Mouse (Mus musculus) neural tube, embryonic 11.5 days (tissue): ENCODE results near the gene Tmem104. TPM values are rescaled to one million over a fixed set of nuclear protein-coding genes. Genes with fewer than 3 reads are reported as not detected.
A peak's percentile ranks its signal among the peaks of the same experiment; 100 is the strongest.

Source experiments
- ATAC-seq: fragments of 200-750 bp; cut with Nextera tagmentation; 2 replicates; pipeline ENCODE4 v1.8.0; 2017; ENCODE audit warnings: moderate number of reproducible peaks, mild to moderate bottlenecking, moderate TSS enrichment, moderate library complexity; ENCODE audit not compliant: insufficient read depth, low FRiP score, low TSS enrichment
- DNase-seq: peaks from one replicate; pipeline ENCODE4 v3.0.0-alpha.2; 2015; ENCODE audit warnings: low spot score
- H3K27ac ChIP-seq: fragments of 300-500 bp; sonication (generic); 2 replicates; pipeline ENCODE4 v1.5.1; 2014; ENCODE audit warnings: low read depth, mild to moderate bottlenecking, low read length
- H3K27me3 ChIP-seq: fragments of 300-500 bp; sonication (generic); 2 replicates; pipeline ENCODE4 v1.6.1; 2014; ENCODE audit warnings: mild to moderate bottlenecking, low read length, mixed read lengths; ENCODE audit not compliant: control insufficient read depth, insufficient read depth
- H3K36me3 ChIP-seq: fragments of 300-500 bp; sonication (generic); 2 replicates; pipeline ENCODE4 v1.6.1; 2014; ENCODE audit warnings: mild to moderate bottlenecking, low read length, moderate library complexity, mixed read lengths; ENCODE audit not compliant: control insufficient read depth, insufficient read depth
- H3K4me1 ChIP-seq: fragments of 300-500 bp; sonication (generic); 2 replicates; pipeline ENCODE4 v1.6.1; 2014; ENCODE audit warnings: low read length, mixed read lengths; ENCODE audit not compliant: control insufficient read depth, insufficient read depth
- H3K4me2 ChIP-seq: fragments of 300-500 bp; sonication (generic); 2 replicates; pipeline ENCODE4 v1.6.1; 2014; ENCODE audit warnings: low read depth, mild to moderate bottlenecking, moderate library complexity
- H3K4me3 ChIP-seq: fragments of 300-500 bp; sonication (generic); 2 replicates; pipeline ENCODE4 v1.5.1; 2014; ENCODE audit warnings: low read depth, low read length
- H3K9ac ChIP-seq: fragments of 300-500 bp; sonication (generic); 2 replicates; pipeline ENCODE4 v1.6.1; 2014; ENCODE audit warnings: mild to moderate bottlenecking, low read length
- H3K9me3 ChIP-seq: fragments of 300-500 bp; sonication (generic); 2 replicates; pipeline ENCODE4 v1.6.1; 2016; ENCODE audit warnings: low read length; ENCODE audit not compliant: control insufficient read depth
- WGBS: fragments of 180-500 bp; shearing (Covaris S2); extraction: QIAGEN DNeasy Blood & Tissue Kit; methylation state at CpG from one replicate; pipeline ENCODE4 v1.1.7; 2014; 5-methylcytosine and 5-hydroxymethylcytosine counted together
- polyA plus RNA-seq: library from polyadenylated mRNA; unstranded; fragments of >200 nt; fragmentation: Nextera tagmentation; extraction: Ambion mirVana; gene quantifications from 2 replicates; pipeline ENCODE4 v1.2.1, GENCODE M21; 2014

Gene Tmem104
- polyA plus RNA-seq = 8.8 and 11.0 TPM in 2 replicates

GRCm38 (mm10) chr11:115187224-115187639, at the start of gene Tmem104:
Gene Tmem104 (plus strand): TSS chr11:115187487.
- peak; percentile 89 for ATAC-seq

GRCm38 (mm10) chr11:115138597-115139262, 48.6 kb upstream of the Tmem104 start:
- DNase-seq (no peak), ATAC-seq (no peak)
- Histone ChIP-seq H3K27ac (no peak overlapping the region), H3K9ac (no peak overlapping the region), H3K36me3 (no peaks in the 10 kb centered on the region), H3K4me3 (no peak overlapping the region), H3K27me3 (no peaks in the 10 kb centered on the region), H3K4me1 (no peaks in the 10 kb centered on the region), H3K4me2 (no peak overlapping the region), H3K9me3 (no peaks in the 10 kb centered on the region)
- WGBS = 89% methylated on average over 5 of the region's 5 CpGs

More at GRCm38 (mm10) chr11:115187224-115187639, at the start of gene Tmem104:
- peak; percentile 99 for DNase-seq
- peak within 1 kb of the TSS; percentile 65 for H3K9ac ChIP-seq
- peak within 1 kb of the TSS; percentile 56; the same call in 1 of the 2 replicates for H3K27ac ChIP-seq
- H3K4me3 ChIP-seq = peak within 1 kb of the TSS; percentile 54
- no peaks in the 10 kb centered on the region for H3K27me3 ChIP-seq
- under 1% methylated on average over 39 of the region's 39 CpGs for WGBS
- H3K4me2 ChIP-seq = peak within 1 kb of the TSS; percentile 86
- no peaks in the 10 kb centered on the region for H3K36me3 ChIP-seq
- H3K9me3 ChIP-seq = no peaks in the 10 kb centered on the region
- H3K4me1 ChIP-seq = peaks cover 9% of the 10 kb centered on the region

DNA sequence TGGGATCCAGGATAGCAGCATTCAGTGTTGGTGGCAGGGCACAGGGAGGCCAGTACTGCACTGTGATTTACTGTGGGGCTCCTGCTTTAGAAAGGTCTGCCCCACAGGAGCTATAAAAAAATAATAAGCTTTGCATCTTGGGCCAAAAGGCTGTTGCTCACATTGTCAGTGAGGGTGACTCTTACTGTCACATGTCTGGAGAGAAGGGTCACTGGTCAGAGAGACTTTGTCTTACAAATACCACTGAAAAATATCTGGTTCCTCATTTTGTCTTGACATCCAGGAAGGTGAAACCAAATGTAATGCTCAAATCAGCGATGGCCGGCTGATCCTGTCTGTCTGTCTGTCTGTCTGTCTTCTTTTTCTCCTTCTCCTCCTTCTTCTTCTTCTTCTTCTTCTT, 45.3 kb upstream of the Tmem104 start:
- Histone ChIP-seq H3K9me3 (no peaks in the 10 kb centered on the region), H3K27me3 (no peaks in the 10 kb centered on the region), H3K4me3 (no peak overlapping the region), H3K4me2 (no peak overlapping the region), H3K27ac (no peak overlapping the region), H3K4me1 (no peaks in the 10 kb centered on the region), H3K36me3 (no peaks in the 10 kb centered on the region), H3K9ac (no peak overlapping the region)
- WGBS = 88% methylated on average over 2 of the region's 2 CpGs
- DNase-seq (no peak), ATAC-seq (no peak)

DNA sequence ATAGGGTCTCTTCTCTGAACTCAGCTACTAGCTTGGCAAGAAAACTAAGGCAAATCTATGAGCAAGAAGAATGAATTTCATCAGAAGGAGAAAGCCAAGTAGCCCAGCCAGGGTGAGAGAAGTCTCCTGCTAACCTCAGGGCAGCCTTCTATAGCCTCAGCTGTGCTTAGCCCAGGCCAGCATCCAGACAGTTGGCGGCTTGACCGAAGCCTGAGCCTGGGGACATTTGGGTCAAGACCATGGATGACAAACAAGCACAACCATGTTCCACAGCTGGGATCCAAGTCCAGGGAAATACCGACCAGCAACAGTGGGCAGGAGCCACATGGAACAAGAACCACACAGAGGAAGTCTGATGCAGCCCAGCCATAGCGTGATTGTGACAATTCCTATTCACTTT, 39.5 kb upstream of the Tmem104 start:
- Histone ChIP-seq H3K9me3 (no peaks in the 10 kb centered on the region), H3K4me3 (no peak overlapping the region), H3K4me1 (no peaks in the 10 kb centered on the region), H3K4me2 (no peak overlapping the region), H3K36me3 (no peaks in the 10 kb centered on the region), H3K9ac (no peak overlapping the region), H3K27ac (no peak overlapping the region), H3K27me3 (no peaks in the 10 kb centered on the region)
- 87% methylated on average over 4 of the region's 4 CpGs for WGBS
- DNase-seq = no peak
- no peak for ATAC-seq

DNA sequence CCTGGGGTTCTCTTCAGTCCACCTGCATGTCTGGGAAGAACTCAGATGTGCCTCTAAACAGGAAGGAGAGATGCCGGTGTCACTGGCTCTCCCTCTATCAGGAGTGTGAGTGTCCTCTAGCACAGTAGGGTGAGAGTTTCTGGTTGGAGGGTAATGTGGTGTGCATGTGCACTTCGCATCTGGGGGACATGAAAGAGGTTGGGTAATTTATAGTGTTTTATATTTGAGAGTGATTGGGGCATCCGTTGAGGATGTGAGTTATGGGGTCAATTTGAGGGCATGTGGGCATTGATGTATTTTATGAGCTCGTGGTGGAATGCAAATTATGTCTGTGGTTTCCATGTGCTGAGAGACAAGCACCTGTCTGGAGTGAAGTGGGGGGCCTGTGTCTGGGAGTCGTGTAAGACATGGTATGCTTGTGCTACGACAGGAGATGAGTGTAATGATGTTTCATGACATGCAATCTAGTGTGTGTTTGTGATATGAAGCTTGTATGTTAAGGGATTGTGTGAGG, 36.5 kb upstream of the Tmem104 start:
- H3K4me2 ChIP-seq = no peak overlapping the region
- peaks cover 21% of the 10 kb centered on the region for H3K27me3 ChIP-seq
- H3K27ac ChIP-seq = no peak overlapping the region
- H3K9ac ChIP-seq = no peak overlapping the region
- no peaks in the 10 kb centered on the region for H3K4me1 ChIP-seq
- no peaks in the 10 kb centered on the region for H3K9me3 ChIP-seq
- DNase-seq = no peak
- ATAC-seq = no peak
- no peaks in the 10 kb centered on the region for H3K36me3 ChIP-seq
- no peak overlapping the region for H3K4me3 ChIP-seq
- 53% methylated on average over 6 of the region's 6 CpGs for WGBS

DNA sequence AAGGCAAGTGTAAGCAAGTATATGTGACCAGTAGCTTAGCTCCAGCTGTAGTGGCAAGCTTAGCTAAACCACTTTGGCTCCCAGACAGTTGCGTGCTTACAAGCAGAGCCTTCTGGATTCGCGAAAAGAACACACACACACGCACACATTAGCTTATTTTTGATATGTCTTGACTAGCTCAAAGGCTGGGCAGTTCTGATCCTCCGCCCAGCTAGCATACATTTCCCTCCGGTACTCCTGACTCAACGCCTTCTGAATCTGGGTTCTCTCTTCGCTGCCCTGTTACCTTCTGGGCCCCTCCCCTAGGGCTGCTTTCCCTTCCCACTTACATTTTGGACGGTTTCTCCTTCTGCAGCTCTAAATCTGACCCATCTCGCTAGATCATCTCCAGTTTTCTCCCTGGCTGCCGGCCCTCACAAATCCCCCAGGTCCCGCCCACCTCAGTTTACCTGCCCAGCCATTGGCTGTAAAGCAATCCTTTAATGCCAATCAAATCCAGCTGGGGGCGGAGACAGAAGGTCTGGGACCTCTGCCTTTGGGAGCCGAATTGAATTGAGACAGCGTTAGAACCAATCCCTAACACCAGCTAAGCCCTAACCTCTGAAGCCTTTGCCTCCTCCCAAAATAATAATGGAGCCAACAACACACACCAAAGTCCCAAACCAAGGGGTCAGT, 35.4 kb upstream of the Tmem104 start:
- peak overlapping the region; percentile 43; the same call in 1 of the 2 replicates for H3K9ac ChIP-seq
- no peaks in the 10 kb centered on the region for H3K36me3 ChIP-seq
- DNase-seq = peak; percentile 88
- H3K4me2 ChIP-seq = peak overlapping the region; percentile 36
- no peak for ATAC-seq
- H3K4me3 ChIP-seq = 0 out of 2 replicates have a peak overlapping the region, but pooled peaks have one; percentile 24
- H3K27me3 ChIP-seq = peaks cover 21% of the 10 kb centered on the region
- no peak overlapping the region for H3K27ac ChIP-seq
- H3K4me1 ChIP-seq = no peaks in the 10 kb centered on the region
- H3K9me3 ChIP-seq = no peaks in the 10 kb centered on the region
- WGBS = 9% methylated on average over 15 of the region's 15 CpGs

- H3K27me3 ChIP-seq = peaks cover 21% of the 10 kb centered on the region
- no peaks in the 10 kb centered on the region for H3K9me3 ChIP-seq
- no peaks in the 10 kb centered on the region for H3K36me3 ChIP-seq
- WGBS = 78% methylated on average over 9 of the region's 9 CpGs
- H3K4me1 ChIP-seq = peaks cover 4% of the 10 kb centered on the region; the same call in 1 of the 2 replicates
- DNase-seq = no peak
- no peak for ATAC-seq
- no peak overlapping the region for H3K9ac ChIP-seq
- H3K27ac ChIP-seq = no peak overlapping the region
- H3K4me3 ChIP-seq = no peak overlapping the region
- peak overlapping the region; percentile 31; the same call in 1 of the 2 replicates for H3K4me2 ChIP-seq
Measured at GRCm38 (mm10) chr11:115153088-115153487, 34.2 kb upstream of the Tmem104 start.

- Histone ChIP-seq H3K27ac (no peak overlapping the region), H3K9me3 (no peaks in the 10 kb centered on the region), H3K36me3 (no peaks in the 10 kb centered on the region), H3K4me1 (peaks cover 5% of the 10 kb centered on the region; the same call in 1 of the 2 replicates), H3K9ac (no peak overlapping the region), H3K4me2 (peak overlapping the region; percentile 31), H3K4me3 (peak overlapping the region; percentile 20; the same call in 1 of the 2 replicates), H3K27me3 (peaks cover 21% of the 10 kb centered on the region)
- ATAC-seq (peak; percentile 67; the same call in 1 of the 2 replicates), DNase-seq (peak; percentile 81)
- WGBS = 1% methylated on average over 30 of the region's 35 CpGs
Measured at GRCm38 (mm10) chr11:115153699-115154292, 33.5 kb upstream of the Tmem104 start.
